Mouse (Mus musculus): ENCODE results near the gene Xylt1. TPM values are rescaled to one million over a fixed set of nuclear protein-coding genes. Genes with fewer than 3 reads are reported as not detected.

Gene Xylt1
- polyA plus RNA-seq, 1 experiment from 2014 or later = 2.6 TPM

GRCm38 (mm10) chr7:117480831-117481230, 100.1 kb downstream of the Xylt1 start:
- H3K27ac ChIP-seq (ENCODE audit: low read length) = no peak overlapping the region
- 61% methylated on average over 5 of the region's 5 CpGs for WGBS

GRCm38 (mm10) chr7:117481404-117481803, 100.6 kb downstream of the Xylt1 start:
- Histone ChIP-seq H3K4me2 (ENCODE audit: low read length) (no peak overlapping the region), H3K9me3 (ENCODE audit: control insufficient read depth, low read length) (no peaks in the 10 kb centered on the region), H3K27me3 (replicated peaks; ENCODE audit: control insufficient read depth, insufficient read depth, low read length) (no peaks in the 10 kb centered on the region), H3K4me1 (replicated peaks; ENCODE audit: control insufficient read depth, insufficient read depth, low read length) (no peaks in the 10 kb centered on the region; the same call in 1 of the 2 replicates), H3K27ac (ENCODE audit: low read length) (no peak overlapping the region), H3K9ac (replicated peaks; ENCODE audit: low read depth, low read length) (no peak overlapping the region), H3K36me3 (ENCODE audit: control insufficient read depth, insufficient read depth) (no peaks in the 10 kb centered on the region), H3K4me3 (replicated peaks; ENCODE audit: low read length) (no peak overlapping the region)
- no peak for ATAC-seq
- WGBS = 92% methylated on average over 3 of the region's 3 CpGs

More at GRCm38 (mm10) chr7:117480831-117481230, 100.1 kb downstream of the Xylt1 start:
- Histone ChIP-seq H3K27me3 (replicated peaks; ENCODE audit: control insufficient read depth, insufficient read depth, low read length) (no peaks in the 10 kb centered on the region), H3K9ac (replicated peaks; ENCODE audit: low read depth, low read length) (no peak overlapping the region), H3K4me1 (replicated peaks; ENCODE audit: control insufficient read depth, insufficient read depth, low read length) (no peaks in the 10 kb centered on the region; the same call in 1 of the 2 replicates), H3K9me3 (ENCODE audit: control insufficient read depth, low read length) (no peaks in the 10 kb centered on the region), H3K4me3 (replicated peaks; ENCODE audit: low read length) (no peak overlapping the region), H3K4me2 (ENCODE audit: low read length) (no peak overlapping the region), H3K36me3 (ENCODE audit: control insufficient read depth, insufficient read depth) (no peaks in the 10 kb centered on the region)
- ATAC-seq = no peak

GRCm38 (mm10) chr7:117482701-117483100, 101.9 kb downstream of the Xylt1 start:
- Histone ChIP-seq H3K4me3 (replicated peaks; ENCODE audit: low read length) (no peak overlapping the region), H3K27me3 (replicated peaks; ENCODE audit: control insufficient read depth, insufficient read depth, low read length) (no peaks in the 10 kb centered on the region), H3K27ac (ENCODE audit: low read length) (no peak overlapping the region), H3K4me2 (ENCODE audit: low read length) (no peak overlapping the region), H3K36me3 (ENCODE audit: control insufficient read depth, insufficient read depth) (no peaks in the 10 kb centered on the region), H3K9me3 (ENCODE audit: control insufficient read depth, low read length) (no peaks in the 10 kb centered on the region), H3K9ac (replicated peaks; ENCODE audit: low read depth, low read length) (no peak overlapping the region), H3K4me1 (replicated peaks; ENCODE audit: control insufficient read depth, insufficient read depth, low read length) (no peaks in the 10 kb centered on the region; the same call in 1 of the 2 replicates)
- WGBS = 86% methylated on average over 2 of the region's 2 CpGs
- ATAC-seq = no peak

GRCm38 (mm10) chr7:117484589-117484988, 103.8 kb downstream of the Xylt1 start:
- Histone ChIP-seq H3K4me1 (replicated peaks; ENCODE audit: control insufficient read depth, insufficient read depth, low read length) (no peaks in the 10 kb centered on the region; the same call in 1 of the 2 replicates), H3K4me3 (replicated peaks; ENCODE audit: low read length) (no peak overlapping the region), H3K27ac (ENCODE audit: low read length) (no peak overlapping the region), H3K9ac (replicated peaks; ENCODE audit: low read depth, low read length) (no peak overlapping the region), H3K36me3 (ENCODE audit: control insufficient read depth, insufficient read depth) (no peaks in the 10 kb centered on the region), H3K4me2 (ENCODE audit: low read length) (no peak overlapping the region), H3K27me3 (replicated peaks; ENCODE audit: control insufficient read depth, insufficient read depth, low read length) (no peaks in the 10 kb centered on the region), H3K9me3 (ENCODE audit: control insufficient read depth, low read length) (no peaks in the 10 kb centered on the region)
- WGBS = 80% methylated on average over 2 of the region's 2 CpGs
- no peak for ATAC-seq

GRCm38 (mm10) chr7:117484989-117485536, 104.3 kb downstream of the Xylt1 start:
- WGBS = 82% methylated on average over 7 of the region's 7 CpGs
- ATAC-seq = no peak

GRCm38 (mm10) chr7:117486425-117487172, 105.8 kb downstream of the Xylt1 start:
- no peak overlapping the region for H3K4me3 ChIP-seq (replicated peaks; ENCODE audit: low read length)
- H3K4me2 ChIP-seq (ENCODE audit: low read length) = no peak overlapping the region
- no peak overlapping the region for H3K27ac ChIP-seq (ENCODE audit: low read length)
- peaks cover 3% of the 10 kb centered on the region for H3K4me1 ChIP-seq (replicated peaks; ENCODE audit: control insufficient read depth, insufficient read depth, low read length)
- no peaks in the 10 kb centered on the region for H3K9me3 ChIP-seq (ENCODE audit: control insufficient read depth, low read length)
- no peak overlapping the region for H3K9ac ChIP-seq (replicated peaks; ENCODE audit: low read depth, low read length)
- WGBS = 86% methylated on average over 7 of the region's 7 CpGs
- H3K27me3 ChIP-seq (replicated peaks; ENCODE audit: control insufficient read depth, insufficient read depth, low read length) = no peaks in the 10 kb centered on the region
- ATAC-seq = no peak
- H3K36me3 ChIP-seq (ENCODE audit: control insufficient read depth, insufficient read depth) = no peaks in the 10 kb centered on the region

More at GRCm38 (mm10) chr7:117484989-117485536, 104.3 kb downstream of the Xylt1 start:
- H3K36me3 ChIP-seq (ENCODE audit: control insufficient read depth, insufficient read depth) = no peaks in the 10 kb centered on the region
- no peak overlapping the region for H3K9ac ChIP-seq (replicated peaks; ENCODE audit: low read depth, low read length)
- H3K4me1 ChIP-seq (replicated peaks; ENCODE audit: control insufficient read depth, insufficient read depth, low read length) = no peaks in the 10 kb centered on the region; the same call in 1 of the 2 replicates
- no peaks in the 10 kb centered on the region for H3K9me3 ChIP-seq (ENCODE audit: control insufficient read depth, low read length)
- H3K4me3 ChIP-seq (replicated peaks; ENCODE audit: low read length) = no peak overlapping the region
- no peak overlapping the region for H3K4me2 ChIP-seq (ENCODE audit: low read length)
- no peak overlapping the region for H3K27ac ChIP-seq (ENCODE audit: low read length)
- H3K27me3 ChIP-seq (replicated peaks; ENCODE audit: control insufficient read depth, insufficient read depth, low read length) = no peaks in the 10 kb centered on the region

GRCm38 (mm10) chr7:117487173-117487490, 106.4 kb downstream of the Xylt1 start:
- no peaks in the 10 kb centered on the region for H3K27me3 ChIP-seq (replicated peaks; ENCODE audit: control insufficient read depth, insufficient read depth, low read length)
- H3K9me3 ChIP-seq (ENCODE audit: control insufficient read depth, low read length) = no peaks in the 10 kb centered on the region
- H3K4me3 ChIP-seq (replicated peaks; ENCODE audit: low read length) = no peak overlapping the region
- peaks cover 3% of the 10 kb centered on the region for H3K4me1 ChIP-seq (replicated peaks; ENCODE audit: control insufficient read depth, insufficient read depth, low read length)
- no peak overlapping the region for H3K9ac ChIP-seq (replicated peaks; ENCODE audit: low read depth, low read length)
- H3K27ac ChIP-seq (ENCODE audit: low read length) = no peak overlapping the region
- no peak overlapping the region for H3K4me2 ChIP-seq (ENCODE audit: low read length)
- no peaks in the 10 kb centered on the region for H3K36me3 ChIP-seq (ENCODE audit: control insufficient read depth, insufficient read depth)
- ATAC-seq = no peak
- 93% methylated on average over 2 of the region's 2 CpGs for WGBS

- Histone ChIP-seq H3K4me1 (replicated peaks; ENCODE audit: control insufficient read depth, insufficient read depth, low read length) (peaks cover 6% of the 10 kb centered on the region), H3K9ac (replicated peaks; ENCODE audit: low read depth, low read length) (no peak overlapping the region), H3K27me3 (replicated peaks; ENCODE audit: control insufficient read depth, insufficient read depth, low read length) (no peaks in the 10 kb centered on the region), H3K4me3 (replicated peaks; ENCODE audit: low read length) (no peak overlapping the region), H3K4me2 (ENCODE audit: low read length) (no peak overlapping the region), H3K36me3 (ENCODE audit: control insufficient read depth, insufficient read depth) (no peaks in the 10 kb centered on the region), H3K9me3 (ENCODE audit: control insufficient read depth, low read length) (no peaks in the 10 kb centered on the region), H3K27ac (ENCODE audit: low read length) (no peak overlapping the region)
- ATAC-seq = no peak
- 77% methylated on average over 5 of the region's 5 CpGs for WGBS
Measured at GRCm38 (mm10) chr7:117489973-117490372, 109.2 kb downstream of the Xylt1 start.

- no peak for ATAC-seq
- no peak overlapping the region for H3K27ac ChIP-seq (ENCODE audit: low read length)
- H3K9ac ChIP-seq (replicated peaks; ENCODE audit: low read depth, low read length) = no peak overlapping the region
- H3K4me1 ChIP-seq (replicated peaks; ENCODE audit: control insufficient read depth, insufficient read depth, low read length) = peaks cover 6% of the 10 kb centered on the region
- H3K4me2 ChIP-seq (ENCODE audit: low read length) = no peak overlapping the region
- no peak overlapping the region for H3K4me3 ChIP-seq (replicated peaks; ENCODE audit: low read length)
- H3K27me3 ChIP-seq (replicated peaks; ENCODE audit: control insufficient read depth, insufficient read depth, low read length) = no peaks in the 10 kb centered on the region
- H3K9me3 ChIP-seq (ENCODE audit: control insufficient read depth, low read length) = no peaks in the 10 kb centered on the region
- 63% methylated on average over 9 of the region's 9 CpGs for WGBS
- H3K36me3 ChIP-seq (ENCODE audit: control insufficient read depth, insufficient read depth) = no peaks in the 10 kb centered on the region
Measured at GRCm38 (mm10) chr7:117490500-117491205, 109.9 kb downstream of the Xylt1 start.
